Mouse (Mus musculus) megakaryocyte progenitor cell, adult 5-6 weeks (primary cell): ENCODE data around the gene Max. TPM values are rescaled to one million over a fixed set of nuclear protein-coding genes. Genes with fewer than 3 reads are reported as not detected.
A peak's percentile ranks its signal among the peaks of the same experiment; 100 is the strongest.

Experiments used
- ATAC-seq: replicated peaks from 2 replicates; pipeline ENCODE4 v1.8.0; 2016; ENCODE audit warnings: mild to moderate bottlenecking, moderate TSS enrichment, inconsistent platforms; ENCODE audit not compliant: poor library complexity
- total RNA-seq, 2 experiments: library from RNA; stranded (forward) in 1 of 2; stranded (reverse) in 1 of 2; fragments of 157-497, 149-512 nt in 1 of 2; fragments of 200-1000 nt in 1 of 2; gene quantifications; 2 replicates each; pipeline versions ENCODE4 v1.2.3 to v1.2.4; 2015 to 2017

Gene Max
- total RNA-seq, 2 experiments from 2014 or later: 114 to 122 TPM

GRCm38 (mm10) chr12:76926338-76926945 lies 35.6 kb downstream of the Max start:
- ATAC-seq: no peak

- peak; percentile 88 for ATAC-seq
Observed at GRCm38 (mm10) chr12:76924904-76925604, 36.9 kb downstream of the Max start.

GRCm38 (mm10) chr12:76923118-76923517 lies 38.9 kb downstream of the Max start:
- ATAC-seq: no peak

GRCm38 (mm10) chr12:76920990-76921389 lies 41.0 kb downstream of the Max start:
- no peak for ATAC-seq

GRCm38 (mm10) chr12:76920398-76920797 lies 41.6 kb downstream of the Max start:
- ATAC-seq: no peak

- ATAC-seq: no peak
Observed at GRCm38 (mm10) chr12:76918855-76919254, 43.1 kb downstream of the Max start.

GRCm38 (mm10) chr12:76918113-76918512 lies 43.9 kb downstream of the Max start:
- peak; percentile 57; the same call in 1 of the 2 replicates for ATAC-seq

GRCm38 (mm10) chr12:76916163-76916562 lies 45.8 kb downstream of the Max start:
- no peak for ATAC-seq

GRCm38 (mm10) chr12:76912193-76912592 lies 49.8 kb downstream of the Max start:
- no peak for ATAC-seq

GRCm38 (mm10) chr12:76911171-76911726 lies 50.8 kb downstream of the Max start:
- ATAC-seq: no peak

- ATAC-seq: peak; percentile 35
Observed at GRCm38 (mm10) chr12:76910258-76910940, 51.6 kb downstream of the Max start.

- peak; percentile 90 for ATAC-seq
Observed at GRCm38 (mm10) chr12:76909218-76909617, 52.8 kb downstream of the Max start.

- no peak for ATAC-seq
Observed at GRCm38 (mm10) chr12:76906278-76906677, 55.7 kb downstream of the Max start.

GRCm38 (mm10) chr12:76901508-76902294 lies 60.3 kb downstream of the Max start:
- ATAC-seq: no peak

GRCm38 (mm10) chr12:76899261-76899975 lies 62.6 kb downstream of the Max start:
- no peak for ATAC-seq

GRCm38 (mm10) chr12:76898141-76898540 lies 63.9 kb downstream of the Max start:
- ATAC-seq: no peak

GRCm38 (mm10) chr12:76897006-76897405 lies 65.0 kb downstream of the Max start:
- no peak for ATAC-seq

GRCm38 (mm10) chr12:76896566-76896965 lies 65.4 kb downstream of the Max start:
- ATAC-seq: no peak

- ATAC-seq: no peak
Observed at GRCm38 (mm10) chr12:76895777-76896176, 66.2 kb downstream of the Max start.
